Mouse (Mus musculus): ENCODE measurements around the gene Ldha. TPM values are rescaled to one million over a fixed set of nuclear protein-coding genes. Genes with fewer than 3 reads are reported as not detected.

Gene Ldha
- 36.2 TPM for polyA plus RNA-seq (2015; fragmentation: Illumina TruSeq; extraction: RNeasy Lipid Tissue Mini Kit (QIAGEN cat#74804); ENCODE audit: insufficient read depth, low read depth, low replicate concordance)

DNA sequence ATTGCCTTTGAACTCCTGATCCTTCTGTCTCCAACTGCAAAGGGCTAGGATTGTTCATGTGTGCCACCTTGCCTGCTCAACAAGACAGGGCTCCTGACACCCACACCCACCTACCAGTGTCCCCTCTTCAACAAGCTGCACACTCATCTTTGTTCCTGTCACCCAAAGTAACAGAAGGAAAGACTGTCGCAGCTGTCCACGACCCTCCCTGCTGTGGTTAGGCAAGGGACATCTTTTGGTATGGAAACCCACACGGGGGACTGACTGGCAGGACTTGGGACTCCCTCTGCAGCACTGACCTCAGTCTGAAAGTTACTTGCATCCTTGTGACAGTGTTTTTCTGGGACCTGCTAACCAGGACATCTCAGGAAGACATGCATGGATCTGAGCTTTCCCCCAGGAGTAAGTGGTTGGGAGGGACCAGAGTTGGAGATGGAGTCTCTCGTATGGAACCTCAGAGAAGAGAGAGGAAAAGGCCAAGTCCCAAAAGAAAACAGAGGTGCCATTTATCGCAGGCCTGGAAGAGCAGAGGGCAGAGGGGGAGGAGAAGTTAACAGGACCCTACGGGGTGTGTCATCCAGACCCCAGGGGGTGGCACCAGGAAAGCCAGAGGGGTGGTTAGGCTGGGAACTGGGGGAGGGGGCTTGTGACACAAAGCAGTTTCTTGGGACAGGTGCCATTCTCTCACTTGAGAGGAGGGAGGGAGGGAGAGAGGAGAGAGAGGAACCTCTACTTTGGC is at the start of gene Ldha:
Ldha (plus strand) TSS at position 689 of the 739 bp plus-strand sequence.

DNA sequence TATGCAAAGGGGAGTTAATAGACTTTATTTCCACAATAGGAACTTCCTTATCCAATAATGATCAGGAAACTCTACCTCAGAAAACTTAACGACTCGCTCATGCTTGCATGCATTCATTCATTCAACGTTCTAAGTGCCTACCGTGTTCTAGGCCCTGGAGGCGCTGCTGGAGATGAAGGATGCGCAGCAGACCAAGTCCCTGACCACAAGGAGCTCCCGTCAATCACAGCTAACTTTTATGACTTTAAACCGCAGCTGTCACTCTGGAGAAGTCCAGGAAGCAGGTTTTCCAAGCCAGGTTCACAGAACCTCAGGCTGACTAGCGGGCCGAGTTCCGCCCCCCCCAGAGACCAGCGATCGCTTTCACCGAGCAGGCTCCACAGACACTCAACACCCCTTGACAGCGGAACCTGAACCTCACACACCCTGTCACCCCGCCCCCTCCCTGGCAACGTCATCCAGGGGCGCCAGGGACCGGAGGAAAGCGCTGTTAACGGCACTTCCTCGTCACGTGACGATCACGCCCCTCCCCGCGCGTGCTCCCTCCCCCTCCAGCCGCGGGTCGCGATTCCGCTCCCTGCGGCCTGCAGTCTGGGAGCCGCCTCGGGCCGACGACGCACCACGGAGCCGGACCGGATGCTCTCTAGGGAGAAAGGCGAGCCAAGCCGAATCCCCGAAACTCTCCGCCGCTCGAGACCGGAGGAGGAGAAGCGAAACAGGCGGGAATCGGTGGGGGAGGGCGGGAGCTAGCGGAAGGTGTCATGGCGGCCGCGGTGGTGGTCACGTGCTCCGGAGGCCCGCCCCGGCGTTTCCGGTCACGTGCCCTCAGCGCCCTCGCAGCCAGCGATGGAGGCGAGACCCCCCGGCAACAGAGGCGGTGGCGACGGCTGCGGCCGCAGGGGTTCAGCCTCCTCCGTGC is 45.7 kb upstream of the Ldha start, which contains the start of the genes Hps5 and Gtf2h1:
Hps5 (minus strand) TSS at position 778 of the 919 bp plus-strand sequence.
Gtf2h1 (plus strand) TSS at position 817 of the 919 bp plus-strand sequence.

DNA sequence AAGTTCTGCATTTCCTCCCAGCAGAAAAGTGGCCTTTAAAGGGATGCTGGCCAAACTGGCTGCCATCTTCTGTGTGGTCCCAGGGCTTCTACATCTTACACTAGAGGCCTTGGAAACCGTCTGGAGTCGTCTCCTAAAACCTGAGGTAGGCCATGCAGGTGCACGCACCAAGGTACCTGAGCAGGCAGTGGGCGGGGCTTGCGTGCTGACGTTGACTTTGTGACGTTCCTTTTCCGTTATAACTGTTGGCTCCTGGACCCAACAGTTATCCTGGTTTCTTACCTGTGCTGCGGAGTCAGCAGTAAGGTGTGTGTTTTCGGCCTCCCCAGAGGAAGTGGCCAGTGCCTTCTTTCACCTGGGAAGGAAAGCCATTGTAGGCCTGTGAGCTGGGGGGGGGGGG is 19.7 kb downstream of the Ldha start, which contains the start of gene Ldhc:
Ldhc (plus strand) TSS at position 208 of the 400 bp plus-strand sequence.

Other genes with a start within 250 kb of the Ldha start
- 3.1 TPM for gene Sergef, start 201.7 kb upstream of the Ldha start, polyA plus RNA-seq (2015; fragmentation: Illumina TruSeq; extraction: RNeasy Lipid Tissue Mini Kit (QIAGEN cat#74804); ENCODE audit: insufficient read depth, low read depth, low replicate concordance)
- not detected for gene Tph1, start 168.9 kb upstream of the Ldha start, polyA plus RNA-seq (2015; fragmentation: Illumina TruSeq; extraction: RNeasy Lipid Tissue Mini Kit (QIAGEN cat#74804); ENCODE audit: insufficient read depth, low read depth, low replicate concordance)
- gene Saal1, start 130.8 kb upstream of the Ldha start, polyA plus RNA-seq (2015; fragmentation: Illumina TruSeq; extraction: RNeasy Lipid Tissue Mini Kit (QIAGEN cat#74804); ENCODE audit: insufficient read depth, low read depth, low replicate concordance) = 1.6 TPM
- 4.4 TPM for gene Saa3, start 125.8 kb upstream of the Ldha start, polyA plus RNA-seq (2015; fragmentation: Illumina TruSeq; extraction: RNeasy Lipid Tissue Mini Kit (QIAGEN cat#74804); ENCODE audit: insufficient read depth, low read depth, low replicate concordance)
- gene Saa4, start 108.9 kb upstream of the Ldha start, polyA plus RNA-seq (2015; fragmentation: Illumina TruSeq; extraction: RNeasy Lipid Tissue Mini Kit (QIAGEN cat#74804); ENCODE audit: insufficient read depth, low read depth, low replicate concordance) = not detected
- not detected for gene Saa1, start 98.5 kb upstream of the Ldha start, polyA plus RNA-seq (2015; fragmentation: Illumina TruSeq; extraction: RNeasy Lipid Tissue Mini Kit (QIAGEN cat#74804); ENCODE audit: insufficient read depth, low read depth, low replicate concordance)
- not detected for gene Saa2, start 89.7 kb upstream of the Ldha start, polyA plus RNA-seq (2015; fragmentation: Illumina TruSeq; extraction: RNeasy Lipid Tissue Mini Kit (QIAGEN cat#74804); ENCODE audit: insufficient read depth, low read depth, low replicate concordance)
- gene Hps5, start 45.4 kb upstream of the Ldha start, polyA plus RNA-seq (2015; fragmentation: Illumina TruSeq; extraction: RNeasy Lipid Tissue Mini Kit (QIAGEN cat#74804); ENCODE audit: insufficient read depth, low read depth, low replicate concordance) = 8.7 TPM
- 6.1 TPM for gene Gtf2h1, start 45.4 kb upstream of the Ldha start, polyA plus RNA-seq (2015; fragmentation: Illumina TruSeq; extraction: RNeasy Lipid Tissue Mini Kit (QIAGEN cat#74804); ENCODE audit: insufficient read depth, low read depth, low replicate concordance)
- gene Ldhc, start 19.7 kb downstream of the Ldha start, polyA plus RNA-seq (2015; fragmentation: Illumina TruSeq; extraction: RNeasy Lipid Tissue Mini Kit (QIAGEN cat#74804); ENCODE audit: insufficient read depth, low read depth, low replicate concordance) = not detected
- gene Tsg101, start 78.5 kb downstream of the Ldha start, polyA plus RNA-seq (2015; fragmentation: Illumina TruSeq; extraction: RNeasy Lipid Tissue Mini Kit (QIAGEN cat#74804); ENCODE audit: insufficient read depth, low read depth, low replicate concordance) = 21.3 TPM
- gene Uevld, start 117.1 kb downstream of the Ldha start, polyA plus RNA-seq (2015; fragmentation: Illumina TruSeq; extraction: RNeasy Lipid Tissue Mini Kit (QIAGEN cat#74804); ENCODE audit: insufficient read depth, low read depth, low replicate concordance) = 1.8 TPM
- not detected for gene Gm9999, start 142.1 kb downstream of the Ldha start, polyA plus RNA-seq (2015; fragmentation: Illumina TruSeq; extraction: RNeasy Lipid Tissue Mini Kit (QIAGEN cat#74804); ENCODE audit: insufficient read depth, low read depth, low replicate concordance)
- gene Spty2d1, start 166.9 kb downstream of the Ldha start, polyA plus RNA-seq (2015; fragmentation: Illumina TruSeq; extraction: RNeasy Lipid Tissue Mini Kit (QIAGEN cat#74804); ENCODE audit: insufficient read depth, low read depth, low replicate concordance) = 3.0 TPM
- 1.8 TPM for gene Tmem86a, start 209.1 kb downstream of the Ldha start, polyA plus RNA-seq (2015; fragmentation: Illumina TruSeq; extraction: RNeasy Lipid Tissue Mini Kit (QIAGEN cat#74804); ENCODE audit: insufficient read depth, low read depth, low replicate concordance)